Mouse (Mus musculus): ENCODE data around the gene Usf1.

- TF ChIP-seq EP300 (IDR thresholded peaks at IDR 0.05; ENCODE audit: low read depth) (no peak), CTCF (IDR thresholded peaks at IDR 0.05; ENCODE audit: low read depth) (no peak)
Observed at GRCm38 (mm10) chr1:171412446-171412845, 1.3 kb downstream of the Usf1 start.
